Mouse (Mus musculus) liver, embryonic 12.5 days (tissue): ENCODE data around the gene Oosp2. TPM values are rescaled to one million over a fixed set of nuclear protein-coding genes. Genes with fewer than 3 reads are reported as not detected.

ENCODE experiments used
- ATAC-seq: fragments of 200-750 bp; cut with Nextera tagmentation; 2 replicates; pipeline ENCODE4 v1.8.0; 2017; ENCODE audit warnings: moderate number of reproducible peaks, mild to moderate bottlenecking, moderate library complexity
- H3K27ac ChIP-seq: fragments of 300-500 bp; sonication (generic); 2 replicates; pipeline ENCODE4 v1.5.1; 2016; ENCODE audit warnings: mild to moderate bottlenecking
- H3K27me3 ChIP-seq: fragments of 300-500 bp; sonication (generic); replicated peaks from 2 replicates; pipeline ENCODE4 v1.6.1; 2016; ENCODE audit warnings: mild to moderate bottlenecking, moderate library complexity
- H3K36me3 ChIP-seq: fragments of 300-500 bp; sonication (generic); 2 replicates; pipeline ENCODE4 v1.6.1; 2016; ENCODE audit warnings: mild to moderate bottlenecking, moderate library complexity
- H3K4me1 ChIP-seq: fragments of 300-500 bp; sonication (generic); 2 replicates; pipeline ENCODE4 v1.6.1; 2016
- H3K4me2 ChIP-seq: fragments of 300-500 bp; sonication (generic); 2 replicates; pipeline ENCODE4 v1.6.1; 2016; ENCODE audit warnings: mild to moderate bottlenecking, moderate library complexity
- H3K4me3 ChIP-seq: fragments of 300-500 bp; sonication (generic); 2 replicates; pipeline ENCODE4 v1.5.1; 2016; ENCODE audit warnings: mild to moderate bottlenecking, moderate library complexity
- H3K9ac ChIP-seq: fragments of 300-500 bp; sonication (generic); 2 replicates; pipeline ENCODE4 v1.6.1; 2016; ENCODE audit warnings: mild to moderate bottlenecking, moderate library complexity
- H3K9me3 ChIP-seq: fragments of 300-500 bp; sonication (generic); replicated peaks from 2 replicates; pipeline ENCODE4 v1.6.1; 2016; ENCODE audit warnings: mild to moderate bottlenecking, moderate library complexity
- WGBS: fragments of 180-500 bp; shearing (Covaris S2); methylation state at CpG from one replicate; pipeline ENCODE4 v1.1.7; 2016; ENCODE audit not compliant: insufficient replicate concordance; 5-methylcytosine and 5-hydroxymethylcytosine counted together
- polyA plus RNA-seq: library from polyadenylated mRNA; unstranded; fragments of >200 nt; fragmentation: Nextera tagmentation; extraction: Ambion mirVana; gene quantifications from 2 replicates; pipeline ENCODE4 v1.2.1, GENCODE M21; 2016

Gene Oosp2
- 0.55 and 0.63 TPM in 2 replicates for polyA plus RNA-seq

DNA sequence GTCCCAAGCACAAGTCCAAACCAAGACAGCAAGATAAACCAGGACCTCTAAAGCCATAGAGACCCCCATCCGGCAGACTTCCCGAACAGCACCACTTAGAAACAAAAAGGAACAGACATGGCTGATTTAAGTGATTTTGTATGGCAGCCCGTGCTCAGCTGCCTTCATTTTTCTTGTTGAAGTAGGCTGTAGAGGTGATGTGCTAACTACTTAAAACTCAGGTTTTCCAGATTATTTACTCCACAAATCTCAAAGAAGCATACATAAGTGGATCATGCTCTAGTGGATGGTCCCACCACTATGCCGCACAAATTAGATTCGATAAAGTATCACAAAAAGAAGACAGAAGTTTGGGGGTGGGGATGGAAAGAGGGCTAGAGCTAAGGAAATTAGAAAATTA, at the start of gene Oosp2:
Oosp2 (minus strand) TSS at position 101 of the 400 bp plus-strand sequence.
- no peak for ATAC-seq
- Histone ChIP-seq H3K27me3 (no peaks in the 10 kb centered on the region), H3K4me2 (0 out of 2 replicates have a peak within 1 kb of the TSS, but pooled peaks have one; percentile 14), H3K4me1 (peaks cover 10% of the 10 kb centered on the region), H3K36me3 (no peaks in the 10 kb centered on the region), H3K9me3 (no peaks in the 10 kb centered on the region), H3K27ac (no peak within 1 kb of the TSS), H3K9ac (no peak within 1 kb of the TSS), H3K4me3 (no peak within 1 kb of the TSS)
- WGBS, result 83% methylated on average over 5 of the region's 5 CpGs

DNA sequence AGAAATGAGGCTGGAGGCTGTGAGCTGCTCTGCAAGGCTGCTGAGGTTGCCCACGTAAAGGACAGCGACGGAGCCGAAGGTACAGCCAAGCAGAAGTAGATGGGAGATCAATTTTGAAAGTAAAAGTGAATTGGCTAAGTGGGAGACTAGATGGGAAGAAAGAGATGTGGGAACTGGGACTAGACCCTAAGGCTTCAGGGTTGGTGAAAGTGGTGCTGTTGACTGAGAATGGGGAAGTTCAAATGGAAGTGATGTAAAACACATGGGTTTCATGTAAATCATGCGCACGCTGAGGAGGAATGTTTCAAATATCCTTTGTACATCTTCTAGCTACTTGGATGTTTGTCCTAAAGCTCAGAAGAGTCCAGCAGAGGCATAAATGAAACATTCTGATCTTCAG, 38.0 kb upstream of the Oosp2 start:
- no peak for ATAC-seq

DNA sequence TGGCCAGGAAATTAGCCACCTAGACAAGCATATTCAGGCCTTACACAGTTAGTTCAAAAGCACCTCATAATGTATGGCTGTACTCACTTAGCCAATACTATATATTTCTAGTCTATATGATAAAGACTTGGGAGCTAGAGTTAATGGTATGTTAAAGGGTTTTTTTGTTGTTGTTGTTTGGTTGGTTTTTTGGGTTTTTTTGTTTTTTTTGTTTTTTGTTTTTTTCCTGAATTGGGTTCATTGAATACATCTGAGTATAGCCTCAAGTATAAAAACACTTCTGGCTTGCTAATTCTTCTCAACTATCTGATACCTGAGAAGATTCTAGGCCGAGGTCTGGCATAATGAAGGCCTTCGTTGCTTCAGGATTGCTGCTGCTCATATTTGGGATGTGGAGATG, 36.4 kb upstream of the Oosp2 start, which contains the start of gene Oosp3:
Oosp3 (plus strand) TSS at position 301 of the 400 bp plus-strand sequence.
- no peak for ATAC-seq
- H3K9ac ChIP-seq, result no peak within 1 kb of the TSS
- H3K4me3 ChIP-seq, result no peak within 1 kb of the TSS
- H3K4me2 ChIP-seq, result no peak within 1 kb of the TSS
- H3K27ac ChIP-seq, result no peak within 1 kb of the TSS
- H3K9me3 ChIP-seq, result no peaks in the 10 kb centered on the region
- WGBS, result 60% methylated on average over 2 of the region's 2 CpGs
- no peaks in the 10 kb centered on the region for H3K27me3 ChIP-seq
- H3K4me1 ChIP-seq, result no peaks in the 10 kb centered on the region
- H3K36me3 ChIP-seq, result no peaks in the 10 kb centered on the region

More for the DNA sequence above, 38.0 kb upstream of the Oosp2 start:
- H3K4me2 ChIP-seq, result no peak overlapping the region
- H3K9ac ChIP-seq, result no peak overlapping the region
- no peak overlapping the region for H3K27ac ChIP-seq
- H3K4me1 ChIP-seq, result no peaks in the 10 kb centered on the region
- H3K27me3 ChIP-seq, result no peaks in the 10 kb centered on the region
- H3K4me3 ChIP-seq, result no peak overlapping the region
- no peaks in the 10 kb centered on the region for H3K36me3 ChIP-seq
- H3K9me3 ChIP-seq, result no peaks in the 10 kb centered on the region
- 71% methylated on average over 6 of the region's 6 CpGs for WGBS

DNA sequence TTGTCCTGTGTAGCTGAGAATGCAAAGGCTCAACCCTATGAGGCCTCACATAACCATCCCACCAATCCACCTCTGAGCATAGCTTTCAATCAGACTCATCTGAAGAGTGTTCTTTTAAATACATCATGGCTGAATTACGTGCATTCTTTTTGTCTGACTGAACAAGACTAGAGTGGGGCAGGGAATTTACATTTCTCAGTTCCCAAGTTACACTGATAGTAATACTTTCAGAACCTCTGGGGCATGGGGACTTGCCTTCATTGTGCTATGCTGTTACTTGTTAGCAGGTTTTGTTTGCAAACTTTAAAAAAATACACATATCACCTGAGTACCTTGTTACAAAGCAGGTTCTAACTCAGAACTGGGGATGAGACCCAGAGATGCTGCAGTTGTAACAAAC, 31.1 kb upstream of the Oosp2 start:
- H3K4me1 ChIP-seq, result no peaks in the 10 kb centered on the region
- WGBS, result 53% methylated on average over 1 of the region's 1 CpGs
- no peaks in the 10 kb centered on the region for H3K27me3 ChIP-seq
- no peak overlapping the region for H3K27ac ChIP-seq
- H3K36me3 ChIP-seq, result no peaks in the 10 kb centered on the region
- no peaks in the 10 kb centered on the region for H3K9me3 ChIP-seq
- no peak overlapping the region for H3K9ac ChIP-seq
- H3K4me2 ChIP-seq, result no peak overlapping the region
- no peak for ATAC-seq
- H3K4me3 ChIP-seq, result no peak overlapping the region

DNA sequence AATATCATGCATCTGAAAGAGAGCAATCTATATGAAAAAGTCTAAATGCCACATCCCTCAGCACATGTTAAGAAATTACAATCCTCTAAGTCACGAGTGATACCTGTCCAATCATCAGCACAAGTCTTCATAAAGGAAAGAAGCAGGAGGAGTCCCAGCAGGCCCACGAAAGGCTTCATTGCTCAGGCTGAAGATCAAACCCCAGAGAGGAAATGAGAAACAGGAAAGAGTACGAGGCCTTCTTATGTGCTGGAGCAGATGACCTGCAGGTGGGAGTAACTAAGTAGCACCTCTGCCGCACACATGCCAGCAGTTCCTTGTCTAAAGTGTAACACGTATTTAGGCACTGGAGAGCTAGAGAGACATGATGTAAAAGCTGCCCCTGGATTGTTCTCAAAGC, 30.5 kb upstream of the Oosp2 start, which contains the start of gene Oosp1:
Oosp1 (minus strand) TSS at position 312 of the 400 bp plus-strand sequence.
- 43% methylated on average over 5 of the region's 5 CpGs for WGBS
- no peaks in the 10 kb centered on the region for H3K36me3 ChIP-seq
- no peak within 1 kb of the TSS for H3K9ac ChIP-seq
- H3K27me3 ChIP-seq, result no peaks in the 10 kb centered on the region
- no peak within 1 kb of the TSS for H3K4me3 ChIP-seq
- ATAC-seq, result no peak
- H3K4me1 ChIP-seq, result no peaks in the 10 kb centered on the region
- no peak within 1 kb of the TSS for H3K27ac ChIP-seq
- no peak within 1 kb of the TSS for H3K4me2 ChIP-seq
- no peaks in the 10 kb centered on the region for H3K9me3 ChIP-seq

DNA sequence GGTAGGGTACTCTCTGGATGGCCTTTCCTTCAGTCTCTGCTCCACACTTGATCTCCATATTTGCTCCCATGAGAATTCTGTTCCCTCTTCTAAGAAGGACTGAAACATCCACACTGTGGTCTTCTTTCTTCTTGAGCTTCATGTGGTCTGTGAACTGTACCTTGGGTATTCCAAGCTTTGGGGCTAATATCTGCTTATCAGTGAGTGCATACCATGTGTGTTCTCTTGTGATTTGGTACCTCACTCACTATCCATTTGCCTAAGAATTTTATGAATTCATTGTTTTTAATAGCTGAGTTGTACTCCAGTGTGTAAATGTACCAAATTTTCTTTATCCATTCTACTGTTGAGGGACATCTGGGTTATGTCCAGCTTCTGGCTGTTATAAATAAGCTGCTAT, 1.2 kb upstream of the Oosp2 start:
- Histone ChIP-seq H3K9me3 (no peaks in the 10 kb centered on the region), H3K4me2 (0 out of 2 replicates have a peak overlapping the region, but pooled peaks have one; percentile 14), H3K4me1 (peaks cover 10% of the 10 kb centered on the region), H3K4me3 (no peak overlapping the region), H3K36me3 (no peaks in the 10 kb centered on the region), H3K27ac (no peak overlapping the region), H3K27me3 (no peaks in the 10 kb centered on the region), H3K9ac (no peak overlapping the region)
- ATAC-seq, result no peak

DNA sequence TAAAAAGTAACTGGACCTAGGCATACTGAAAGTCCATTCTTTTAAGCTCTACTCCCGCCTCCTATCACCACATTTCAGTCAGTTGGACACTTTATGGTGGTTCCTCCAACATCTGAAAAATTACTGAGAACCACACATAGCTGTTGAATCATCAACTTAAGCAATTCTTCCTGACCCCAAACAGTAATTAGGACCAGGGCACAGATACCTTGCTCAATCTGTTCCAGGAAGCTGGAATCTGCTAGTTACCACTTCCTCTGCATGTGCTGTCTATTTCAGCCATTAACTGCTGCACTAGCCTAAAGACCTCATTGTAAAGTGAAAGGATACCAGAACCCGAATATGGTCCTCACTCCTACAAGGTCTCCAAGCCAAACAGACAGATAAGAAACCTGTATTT, 1.2 kb downstream of the Oosp2 start:
- Histone ChIP-seq H3K9me3 (no peaks in the 10 kb centered on the region), H3K4me2 (no peak overlapping the region), H3K9ac (no peak overlapping the region), H3K27ac (no peak overlapping the region), H3K4me1 (peaks cover 10% of the 10 kb centered on the region), H3K36me3 (no peaks in the 10 kb centered on the region), H3K4me3 (no peak overlapping the region), H3K27me3 (no peaks in the 10 kb centered on the region)
- ATAC-seq, result no peak
- WGBS, result 37% methylated on average over 2 of the region's 2 CpGs

DNA sequence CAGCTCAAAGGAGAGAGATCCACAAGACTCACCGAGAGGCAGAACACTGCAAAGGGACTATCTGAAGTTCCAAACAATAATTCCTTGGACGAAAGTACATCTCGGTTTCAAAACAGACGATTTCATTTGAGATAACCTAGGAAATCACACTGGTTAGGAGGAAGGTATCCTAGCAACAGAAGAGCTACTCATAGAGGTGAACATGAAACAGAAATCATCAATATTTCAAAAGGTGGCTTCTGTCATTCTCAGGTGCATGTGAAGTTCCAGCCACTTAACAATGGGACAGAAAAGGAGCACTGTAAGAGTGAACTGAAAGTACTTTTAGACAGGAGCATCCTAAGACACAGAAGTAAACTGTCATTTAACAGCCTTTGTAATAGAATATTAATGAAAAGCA, 10.8 kb downstream of the Oosp2 start:
- no peaks in the 10 kb centered on the region for H3K27me3 ChIP-seq
- ATAC-seq, result no peak
- no peak overlapping the region for H3K4me2 ChIP-seq
- WGBS, result 55% methylated on average over 4 of the region's 4 CpGs
- H3K36me3 ChIP-seq, result no peaks in the 10 kb centered on the region
- H3K9ac ChIP-seq, result no peak overlapping the region
- no peaks in the 10 kb centered on the region for H3K4me1 ChIP-seq
- H3K9me3 ChIP-seq, result no peaks in the 10 kb centered on the region
- H3K4me3 ChIP-seq, result no peak overlapping the region
- H3K27ac ChIP-seq, result no peak overlapping the region

DNA sequence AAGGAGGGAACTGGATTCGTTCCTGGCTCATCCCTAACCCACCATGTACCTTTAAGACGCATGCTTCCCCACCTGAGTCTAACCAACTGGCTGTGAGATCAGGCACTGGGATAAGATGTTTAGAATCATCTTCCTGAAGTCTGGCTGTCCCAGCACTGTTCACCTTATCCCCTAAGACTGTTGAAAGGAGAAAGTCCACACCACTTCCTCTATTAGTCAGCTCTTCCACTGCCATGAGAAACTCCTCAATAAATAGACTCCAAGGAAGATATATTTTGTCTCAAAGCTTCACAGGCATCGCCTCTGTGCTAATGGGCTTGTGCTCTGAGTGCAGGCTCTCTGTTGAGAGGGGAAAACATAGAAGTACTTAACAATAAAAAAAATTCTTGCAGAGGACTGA, 14.2 kb downstream of the Oosp2 start:
- WGBS, result 55% methylated on average over 3 of the region's 3 CpGs

DNA sequence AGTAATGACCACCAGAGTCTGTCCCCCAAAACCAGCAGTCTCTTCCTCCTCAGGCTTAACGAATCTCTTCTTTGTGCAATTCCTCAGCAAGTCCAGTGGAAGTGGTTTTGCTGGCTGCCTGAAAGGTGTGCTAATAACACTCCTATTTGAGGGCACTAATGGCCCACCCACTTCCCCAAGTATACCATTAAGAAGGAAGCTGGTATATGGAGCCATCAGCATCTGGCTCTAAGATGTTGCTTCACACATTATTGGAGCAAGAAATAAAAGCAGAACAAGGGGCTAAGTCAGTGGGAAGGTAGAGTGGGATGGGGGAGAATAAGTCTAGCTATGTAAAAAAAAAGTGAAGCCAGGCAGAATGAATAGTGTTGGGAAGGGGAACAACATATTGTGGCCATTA, 19.6 kb downstream of the Oosp2 start, which contains the start of gene Ms4a3:
Ms4a3 (minus strand) TSS at position 120 of the 400 bp plus-strand sequence.
- H3K9ac ChIP-seq, result no peak within 1 kb of the TSS
- H3K4me2 ChIP-seq, result no peak within 1 kb of the TSS
- no peak within 1 kb of the TSS for H3K4me3 ChIP-seq
- no peak within 1 kb of the TSS for H3K27ac ChIP-seq
- 50% methylated on average over 1 of the region's 1 CpGs for WGBS
- H3K36me3 ChIP-seq, result no peaks in the 10 kb centered on the region
- H3K9me3 ChIP-seq, result no peaks in the 10 kb centered on the region
- H3K27me3 ChIP-seq, result no peaks in the 10 kb centered on the region
- no peak for ATAC-seq
- H3K4me1 ChIP-seq, result no peaks in the 10 kb centered on the region

More for the DNA sequence above, 14.2 kb downstream of the Oosp2 start:
- Histone ChIP-seq H3K4me1 (no peaks in the 10 kb centered on the region), H3K4me2 (no peak overlapping the region), H3K27me3 (no peaks in the 10 kb centered on the region), H3K4me3 (no peak overlapping the region), H3K36me3 (no peaks in the 10 kb centered on the region), H3K9me3 (no peaks in the 10 kb centered on the region), H3K27ac (no peak overlapping the region), H3K9ac (no peak overlapping the region)
- no peak for ATAC-seq

DNA sequence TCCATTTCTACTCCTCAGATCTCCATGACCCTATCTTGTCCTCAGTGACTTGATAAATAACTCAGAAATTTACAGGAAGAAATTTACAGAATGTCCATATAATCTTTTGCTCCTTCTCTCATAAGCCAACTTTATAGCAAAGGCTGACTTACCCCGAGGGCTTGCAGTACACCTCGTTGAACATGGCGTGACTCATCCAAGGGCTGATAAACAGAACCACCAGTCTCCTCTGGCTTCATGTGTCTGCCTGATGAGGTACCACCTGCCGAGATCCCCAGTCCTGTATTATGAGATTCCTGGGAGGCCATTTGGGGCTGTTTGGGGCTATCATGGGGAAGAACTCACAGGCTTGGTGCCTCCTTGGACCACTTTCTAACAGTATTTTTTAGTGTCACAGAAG, 21.3 kb downstream of the Oosp2 start:
- no peak overlapping the region for H3K27ac ChIP-seq
- peaks cover 3% of the 10 kb centered on the region; the same call in 1 of the 2 replicates for H3K4me1 ChIP-seq
- H3K4me3 ChIP-seq, result no peak overlapping the region
- H3K9me3 ChIP-seq, result no peaks in the 10 kb centered on the region
- H3K36me3 ChIP-seq, result no peaks in the 10 kb centered on the region
- ATAC-seq, result no peak
- H3K9ac ChIP-seq, result no peak overlapping the region
- no peaks in the 10 kb centered on the region for H3K27me3 ChIP-seq
- no peak overlapping the region for H3K4me2 ChIP-seq
- 47% methylated on average over 4 of the region's 4 CpGs for WGBS

DNA sequence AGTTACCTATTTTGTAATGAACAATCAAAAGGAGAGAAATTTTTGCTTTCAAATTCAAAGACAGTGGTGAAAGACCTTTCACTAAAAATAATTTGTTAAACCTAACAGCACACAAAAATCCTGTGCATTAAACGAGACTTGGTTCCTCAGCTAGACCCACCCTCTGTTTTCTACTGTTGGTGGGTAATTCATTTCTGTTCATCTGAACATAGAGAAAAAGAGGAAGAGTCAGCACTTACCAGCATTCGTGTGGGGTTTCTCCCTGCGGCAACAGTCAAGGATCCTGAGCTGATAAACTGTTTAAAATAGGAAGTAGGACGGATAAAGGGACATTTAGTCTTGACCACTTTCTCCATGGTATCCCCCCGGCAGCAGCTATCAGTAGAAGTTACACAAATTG, 24.8 kb downstream of the Oosp2 start:
- H3K4me2 ChIP-seq, result no peak overlapping the region
- H3K9ac ChIP-seq, result no peak overlapping the region
- H3K4me1 ChIP-seq, result peaks cover 3% of the 10 kb centered on the region; the same call in 1 of the 2 replicates
- H3K9me3 ChIP-seq, result no peaks in the 10 kb centered on the region
- no peak overlapping the region for H3K4me3 ChIP-seq
- ATAC-seq, result no peak
- H3K36me3 ChIP-seq, result no peaks in the 10 kb centered on the region
- 16% methylated on average over 5 of the region's 5 CpGs for WGBS
- no peaks in the 10 kb centered on the region for H3K27me3 ChIP-seq
- no peak overlapping the region for H3K27ac ChIP-seq

DNA sequence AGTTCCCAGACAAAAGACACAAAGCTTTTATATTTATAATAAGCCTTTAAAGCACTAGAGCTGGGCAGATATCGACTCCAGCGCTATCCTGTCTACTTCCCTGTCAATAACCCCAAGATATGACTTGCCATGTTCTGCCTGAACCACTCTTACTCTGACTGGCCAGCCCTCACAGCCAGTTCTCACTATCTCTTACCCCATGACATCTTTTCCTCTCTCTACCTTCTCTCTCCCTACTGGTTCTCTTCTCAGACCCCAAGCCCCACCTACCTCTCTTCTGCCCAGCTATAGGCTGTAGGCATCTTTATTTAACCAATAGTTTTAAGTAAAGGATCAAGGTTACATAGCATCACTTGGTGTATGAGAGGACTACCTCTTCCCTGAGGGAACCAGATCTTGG, 26.0 kb downstream of the Oosp2 start:
- Histone ChIP-seq H3K4me3 (no peak overlapping the region), H3K4me1 (peaks cover 3% of the 10 kb centered on the region; the same call in 1 of the 2 replicates), H3K4me2 (no peak overlapping the region), H3K9ac (no peak overlapping the region), H3K36me3 (no peaks in the 10 kb centered on the region), H3K27ac (no peak overlapping the region), H3K27me3 (no peaks in the 10 kb centered on the region), H3K9me3 (no peaks in the 10 kb centered on the region)
- WGBS, result 63% methylated on average over 2 of the region's 2 CpGs
- peak; percentile 27; the same call in 1 of the 2 replicates for ATAC-seq
